Mouse (Mus musculus): ENCODE measurements around the gene Onecut3. TPM values are rescaled to one million over a fixed set of nuclear protein-coding genes. Genes with fewer than 3 reads are reported as not detected.
A peak's percentile ranks its signal among the peaks of the same experiment; 100 is the strongest.

The Onecut3 gene
- not detected for total RNA-seq (2021)
- long read RNA-seq, experiment 1 = 0 reads
- long read RNA-seq, experiment 2 = 0 reads

DNA sequence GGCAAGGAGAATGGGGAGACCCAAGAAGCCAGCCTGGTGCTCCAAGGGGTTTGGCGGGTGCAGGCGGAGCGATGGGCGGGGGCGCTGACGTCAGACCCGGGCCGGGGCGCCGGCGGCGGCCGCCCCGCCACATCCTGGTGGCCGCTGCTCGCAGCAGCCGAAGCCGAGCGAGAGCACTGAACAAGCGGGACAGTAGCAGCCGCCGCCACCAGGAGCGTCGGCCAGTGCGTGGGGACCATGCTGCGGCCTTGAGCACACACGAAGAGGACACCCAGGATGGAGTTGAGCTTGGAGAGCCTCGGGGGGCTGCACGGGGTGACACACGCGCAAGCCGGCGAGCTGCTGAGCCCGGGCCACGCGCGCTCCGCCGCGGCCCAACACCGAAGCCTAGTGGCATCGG is at the start of gene Onecut3:
Onecut3 (plus strand) TSS at position 104 of the 400 bp plus-strand sequence.
- intact Hi-C loops (cut with DNase I) = no loop called here
- no peak for DNase-seq

DNA sequence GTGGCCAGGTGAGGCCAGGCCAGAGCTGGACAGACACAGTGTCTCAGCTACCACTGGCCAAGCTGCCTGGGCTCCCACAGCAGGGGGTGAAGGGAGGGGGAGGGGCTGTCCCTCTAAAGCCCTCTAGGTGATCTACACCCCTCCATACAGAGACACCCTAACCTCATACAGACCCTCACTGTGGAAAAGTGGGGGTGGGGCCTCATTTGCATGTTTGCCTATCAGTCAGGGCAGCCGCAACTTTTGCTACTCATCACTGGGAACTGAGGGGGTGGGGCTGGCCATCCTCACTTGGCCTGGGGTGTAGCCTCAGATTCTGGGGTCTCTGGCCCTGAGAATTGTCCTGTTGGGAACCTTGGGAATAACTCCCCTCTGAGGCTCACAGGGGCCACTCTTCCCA is 49.6 kb upstream of the Onecut3 start:
- intact Hi-C loops (cut with DNase I) = no loop called here
- no peak for DNase-seq

DNA sequence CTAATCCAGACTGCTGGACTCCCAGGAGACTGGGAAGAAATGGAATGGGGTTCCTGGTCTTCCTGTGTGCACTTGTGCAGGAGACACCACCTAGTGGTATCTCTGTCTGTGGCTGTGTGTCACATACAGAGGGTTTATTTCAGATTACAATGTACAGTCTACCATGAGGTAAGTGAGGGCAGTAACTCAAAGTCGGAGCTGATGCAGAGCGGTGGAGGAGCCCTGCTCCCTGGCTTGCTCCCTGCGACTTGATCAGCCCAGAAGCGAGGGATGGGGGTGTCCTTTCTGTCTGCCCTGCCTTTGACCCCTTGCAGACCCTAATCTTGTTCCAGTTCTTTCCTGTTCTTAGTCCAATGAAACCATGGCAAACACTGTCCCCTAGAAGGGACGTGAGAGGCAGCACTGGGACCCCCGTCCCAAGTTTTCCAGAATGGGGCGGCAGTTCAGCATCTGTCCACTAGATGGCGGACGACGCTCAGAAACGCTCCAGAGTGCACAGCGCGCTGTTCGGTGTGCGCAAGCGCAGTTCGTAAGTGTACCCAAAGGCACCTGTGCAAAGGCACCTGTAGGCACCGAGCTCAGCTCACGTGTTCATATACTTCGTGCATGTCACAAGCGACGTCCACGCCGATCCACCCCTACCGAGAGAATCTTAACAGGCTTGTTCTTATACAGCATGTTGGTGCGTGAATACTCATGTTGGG is 48.6 kb upstream of the Onecut3 start:
- intact Hi-C loops (cut with DNase I) = no loop called here
- peak; percentile 59 to 70 for DNase-seq

DNA sequence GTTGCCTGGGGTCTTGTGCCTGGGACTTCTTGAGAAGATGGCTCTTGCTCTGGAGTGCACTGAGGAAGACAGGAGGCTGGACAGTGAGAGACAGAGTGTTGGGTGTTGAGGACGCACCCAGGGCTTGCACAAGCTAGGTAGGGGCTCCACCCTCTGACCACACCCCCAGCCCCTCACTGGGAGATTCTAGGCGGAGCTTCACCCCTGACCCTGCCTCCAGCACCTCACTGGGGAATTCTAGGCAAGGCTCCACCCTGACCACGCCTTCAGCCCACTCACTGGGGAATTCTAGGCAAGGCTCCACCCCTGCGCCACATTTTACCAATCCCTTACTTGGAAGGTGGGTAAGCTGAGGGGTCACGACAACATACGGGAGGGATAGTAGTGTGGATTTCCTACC is 44.0 kb upstream of the Onecut3 start:
- DNase-seq = no peak
- intact Hi-C loops (cut with DNase I) = no loop called here

DNA sequence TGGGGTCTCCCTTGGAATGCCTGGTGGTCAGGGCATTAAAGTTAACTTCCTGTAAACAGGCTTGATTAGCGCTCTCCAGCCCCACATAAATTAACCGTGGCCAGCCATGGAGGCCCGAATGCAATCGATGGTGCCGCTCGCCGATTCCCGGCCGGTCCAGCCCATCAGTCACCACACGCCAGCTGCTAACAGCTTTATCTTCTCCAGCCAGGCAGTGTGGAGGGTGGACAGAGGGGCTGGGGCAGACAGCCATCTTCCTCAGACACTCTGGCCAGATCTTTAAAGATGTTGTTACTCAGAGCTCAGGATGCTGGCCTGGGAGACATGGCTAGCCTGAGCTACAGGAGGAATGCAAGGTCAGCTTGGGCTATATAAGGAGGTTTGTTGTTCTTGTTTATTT is 41.0 kb upstream of the Onecut3 start:
- intact Hi-C loops (cut with DNase I) = no loop called here
- no peak for DNase-seq

DNA sequence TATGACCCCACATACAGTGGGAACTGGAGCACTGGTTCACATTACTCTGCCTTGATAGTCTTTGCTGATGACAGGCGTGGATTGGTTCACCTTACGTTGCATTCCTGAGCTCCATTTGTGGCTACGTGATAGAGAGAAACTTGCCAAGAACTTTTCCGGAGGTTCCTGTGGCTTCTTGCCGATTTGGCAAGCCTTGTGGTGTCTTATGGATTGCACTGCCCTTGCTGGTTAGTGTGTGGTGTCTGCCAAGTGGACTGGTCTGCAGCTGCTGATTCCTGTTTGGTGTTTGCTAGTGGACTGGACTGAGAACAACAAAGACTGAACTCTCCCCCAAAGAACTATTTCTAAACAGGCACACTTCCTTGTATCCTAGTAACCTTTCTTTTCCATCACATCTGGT is 39.9 kb upstream of the Onecut3 start:
- DNase-seq = no peak
- intact Hi-C loops (cut with DNase I) = no loop called here

DNA sequence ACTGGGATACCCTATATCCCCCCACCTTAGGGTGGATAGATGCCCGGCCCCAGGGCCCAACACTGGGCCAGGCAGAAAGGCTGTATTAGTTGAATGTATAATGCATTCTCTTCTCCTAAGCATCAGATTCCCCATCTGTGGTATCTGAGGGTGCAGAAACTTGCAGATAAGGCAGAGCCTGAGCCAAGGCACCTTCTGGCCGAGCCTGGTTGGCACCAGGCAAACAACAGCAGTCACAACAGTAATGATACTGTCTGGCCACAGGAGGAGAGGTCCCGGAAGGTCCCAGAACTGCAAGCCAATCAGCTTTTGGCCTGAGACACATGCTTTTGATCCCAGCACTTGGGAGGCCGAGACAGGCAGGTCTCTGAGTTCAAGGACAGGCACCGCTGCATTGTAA is 38.9 kb upstream of the Onecut3 start:
- intact Hi-C loops (cut with DNase I) = no loop called here
- no peak for DNase-seq

DNA sequence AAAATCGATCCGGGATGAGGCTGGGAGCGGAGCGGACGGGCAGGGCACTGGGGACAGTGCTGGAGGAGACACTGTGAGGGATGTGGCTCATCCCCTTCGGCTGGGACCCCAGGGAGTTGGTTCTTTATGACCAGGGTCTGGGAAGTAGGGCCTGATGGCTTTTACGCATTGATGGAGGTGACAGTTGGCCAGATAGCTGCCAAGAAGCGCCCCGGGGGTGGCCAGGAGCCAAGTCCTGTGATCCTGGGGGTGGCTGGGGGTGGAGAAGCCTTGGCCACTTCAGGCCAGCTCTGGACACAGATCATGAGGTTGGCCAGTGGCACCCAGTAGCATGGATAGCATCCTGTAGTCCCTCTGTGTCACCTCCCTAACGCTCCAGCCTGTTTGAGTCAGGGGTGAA is 35.4 kb upstream of the Onecut3 start:
- intact Hi-C loops (cut with DNase I) = no loop called here
- no peak for DNase-seq

DNA sequence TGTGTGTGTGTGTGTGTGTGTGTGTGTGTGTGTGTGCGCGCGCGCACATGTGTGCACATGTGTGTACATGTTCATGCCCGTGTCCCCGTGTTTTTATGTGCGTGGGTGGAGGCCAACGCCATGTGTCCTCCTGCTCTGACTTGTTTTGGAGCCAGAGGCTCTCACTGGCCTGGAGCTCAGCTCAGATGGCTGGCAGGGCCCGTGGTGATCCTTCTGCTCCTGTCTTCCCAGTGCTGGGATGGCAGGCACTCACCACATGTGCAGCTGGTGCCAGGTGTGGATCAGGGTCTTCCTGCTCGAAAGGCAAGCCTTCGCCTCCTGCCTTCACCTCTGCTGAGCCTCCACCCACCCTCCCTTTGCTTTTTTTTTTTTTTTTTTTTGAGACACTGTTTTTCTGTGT is 35.0 kb upstream of the Onecut3 start:
- intact Hi-C loops (cut with DNase I) = no loop called here
- DNase-seq = no peak

DNA sequence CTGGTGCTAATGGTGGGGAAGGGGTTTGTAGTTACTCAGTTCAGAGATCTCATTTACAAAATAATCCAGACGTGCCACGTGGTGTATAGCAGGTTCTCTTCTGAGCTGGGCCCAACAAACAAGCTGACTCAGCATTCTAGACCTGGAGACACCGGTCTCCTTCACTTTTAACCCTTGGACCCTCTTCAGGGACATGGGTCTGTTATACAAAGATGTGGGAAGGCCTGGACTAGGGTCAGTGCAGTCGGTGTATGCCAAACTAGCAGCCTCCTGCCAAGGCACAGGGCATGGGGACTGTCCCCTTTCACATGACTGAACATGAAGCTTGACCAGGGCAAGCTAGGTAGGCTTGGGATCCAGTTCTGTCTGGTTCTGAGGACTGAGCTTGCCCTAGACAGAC is 34.3 kb upstream of the Onecut3 start:
- intact Hi-C loops (cut with DNase I) = no loop called here
- no peak for DNase-seq

DNA sequence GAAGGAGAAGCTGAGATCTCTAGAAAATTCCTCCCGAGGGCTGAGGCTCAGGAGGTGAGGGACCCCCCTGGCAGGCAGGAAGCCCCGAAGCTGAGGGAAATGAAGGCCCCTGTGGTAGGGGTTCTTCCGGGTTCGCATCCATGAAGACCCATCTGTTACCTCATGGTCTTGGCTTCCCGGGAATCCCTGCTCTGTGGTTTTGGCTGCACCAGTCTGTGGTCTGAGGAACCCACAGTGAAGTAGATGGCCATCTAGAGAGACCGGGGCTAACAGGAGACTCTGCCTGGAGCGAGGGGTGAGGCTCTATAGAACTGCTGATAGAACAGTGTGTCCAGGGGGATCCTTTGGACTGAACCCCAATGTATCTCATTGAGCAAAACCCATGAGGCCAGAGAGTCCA is 33.3 kb upstream of the Onecut3 start:
- DNase-seq = no peak
- intact Hi-C loops (cut with DNase I) = no loop called here

DNA sequence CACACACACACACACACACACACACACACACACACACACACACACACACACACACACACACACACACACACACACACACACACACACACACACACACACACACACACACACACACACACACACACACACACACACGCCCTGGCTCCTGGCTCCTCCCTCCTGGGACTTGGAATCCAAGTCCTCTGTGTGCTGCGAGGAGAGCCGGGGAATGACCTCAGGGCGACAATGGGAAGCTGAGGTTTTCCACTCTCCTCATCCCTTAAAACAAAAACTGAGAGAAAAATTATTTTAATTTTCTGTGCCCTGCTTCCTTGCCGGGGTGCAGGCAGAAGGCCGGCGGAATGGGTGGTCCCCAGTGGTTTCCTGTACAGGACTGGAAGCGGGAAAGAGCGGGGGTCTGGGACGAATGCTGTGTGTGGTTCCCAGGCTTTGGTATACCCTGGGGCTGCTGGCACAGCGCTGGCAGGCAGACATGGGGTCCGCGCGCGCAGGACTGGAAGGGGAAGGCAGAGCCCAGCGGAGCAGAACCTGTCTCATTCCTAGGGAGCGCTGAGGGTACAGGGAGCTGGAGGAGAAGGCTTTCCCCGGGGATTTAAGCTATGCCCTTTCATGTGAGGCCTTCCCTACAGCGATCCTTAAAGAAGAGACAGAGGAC is 30.1 kb upstream of the Onecut3 start:
- no peak for DNase-seq
- intact Hi-C loops (cut with DNase I) = no loop called here

DNA sequence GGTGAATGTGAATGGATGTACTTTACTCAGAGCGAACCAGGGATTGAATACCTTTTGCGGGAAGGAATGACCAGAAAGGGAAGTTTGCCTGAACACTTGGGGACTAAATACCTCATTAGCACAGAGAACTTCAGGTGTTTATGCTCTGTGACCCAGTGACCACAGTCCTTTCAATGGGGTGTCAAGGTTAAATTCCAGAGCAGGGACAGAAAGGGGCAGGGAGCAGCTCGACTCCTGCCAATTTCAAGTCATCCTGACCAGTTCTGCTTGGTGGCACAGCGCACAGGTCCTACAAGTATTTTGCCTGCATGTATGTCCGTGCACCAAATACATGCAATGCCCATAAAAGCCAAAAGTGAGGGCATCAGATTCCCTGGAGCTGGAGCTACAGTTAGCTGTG is 29.6 kb upstream of the Onecut3 start:
- intact Hi-C loops (cut with DNase I) = no loop called here
- DNase-seq = no peak

DNA sequence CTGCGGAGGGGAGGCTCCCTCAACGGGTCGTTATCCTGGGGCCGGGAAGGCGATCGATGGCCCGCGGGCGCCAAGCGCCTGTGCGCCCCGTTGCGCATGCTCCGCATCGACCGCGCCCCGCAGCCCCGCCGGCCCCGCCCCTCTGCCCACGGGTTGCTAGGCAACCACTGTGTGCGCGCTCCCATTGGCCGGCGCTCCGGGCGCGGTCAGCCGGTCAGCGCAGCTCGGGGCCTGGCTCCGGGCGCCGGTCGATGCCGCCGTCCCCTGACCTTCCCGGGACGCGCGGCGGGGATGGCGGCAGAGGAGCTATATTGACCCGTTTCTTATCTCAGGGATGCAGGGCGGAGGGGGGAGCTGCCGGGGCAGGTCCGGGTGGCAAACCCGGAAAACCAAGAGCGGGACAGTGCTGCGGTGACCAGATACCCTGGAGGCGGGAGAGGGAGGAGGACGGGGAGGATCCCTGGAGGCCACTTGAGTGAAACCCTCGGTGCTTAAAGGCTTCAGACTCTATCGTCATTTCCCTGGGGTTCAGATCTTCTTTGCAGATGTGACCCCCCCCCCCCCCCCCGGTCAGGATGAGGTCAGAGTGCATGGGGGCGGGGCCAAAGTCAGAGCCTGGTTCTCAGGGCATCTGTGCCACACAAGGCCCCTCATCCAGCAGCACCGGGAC is 19.2 kb upstream of the Onecut3 start:
- intact Hi-C loops (cut with DNase I) = no loop called here
- peak; percentile 83 to 87 for DNase-seq

DNA sequence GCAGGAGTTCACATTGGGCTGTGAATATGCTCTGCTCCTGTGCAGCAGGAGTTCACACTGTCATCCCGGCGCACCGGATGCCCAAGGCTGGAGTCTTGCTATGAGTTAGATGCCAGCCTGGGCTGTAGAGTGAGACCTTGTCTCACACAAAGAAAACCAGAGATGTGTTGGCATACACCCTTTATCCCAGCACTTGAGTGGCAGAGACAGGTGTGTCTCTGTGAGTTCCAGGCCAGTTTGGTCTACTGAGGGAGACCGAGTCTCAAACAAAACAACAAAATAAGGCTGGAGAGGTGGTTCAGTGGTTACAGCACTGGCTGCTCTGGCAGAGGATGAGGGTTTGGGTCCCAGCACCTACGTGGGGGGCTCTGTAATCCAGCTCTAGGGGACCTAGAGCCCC is 16.1 kb upstream of the Onecut3 start:
- intact Hi-C loops (cut with DNase I) = no loop called here
- no peak for DNase-seq

DNA sequence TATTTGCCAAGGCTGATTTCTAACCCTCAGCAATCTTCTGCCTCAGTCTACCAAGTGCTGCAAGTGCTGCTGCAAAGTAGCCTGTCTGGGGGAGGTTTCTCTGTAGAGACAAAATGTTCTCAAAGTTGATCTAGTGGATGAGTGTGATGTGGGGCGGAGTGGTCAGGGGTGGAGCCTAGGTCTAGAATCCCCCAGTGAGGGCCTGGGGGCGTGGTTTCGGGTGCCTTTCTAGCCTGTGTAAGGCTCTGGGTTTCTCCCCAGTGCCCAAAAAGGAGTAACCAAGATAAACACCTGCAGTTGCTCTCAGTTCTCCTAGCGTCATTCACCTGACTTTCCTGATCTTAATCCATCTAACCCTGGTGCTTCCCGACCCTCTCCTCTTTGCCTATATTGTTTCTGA is 13.6 kb upstream of the Onecut3 start:
- intact Hi-C loops (cut with DNase I) = no loop called here
- DNase-seq = no peak

DNA sequence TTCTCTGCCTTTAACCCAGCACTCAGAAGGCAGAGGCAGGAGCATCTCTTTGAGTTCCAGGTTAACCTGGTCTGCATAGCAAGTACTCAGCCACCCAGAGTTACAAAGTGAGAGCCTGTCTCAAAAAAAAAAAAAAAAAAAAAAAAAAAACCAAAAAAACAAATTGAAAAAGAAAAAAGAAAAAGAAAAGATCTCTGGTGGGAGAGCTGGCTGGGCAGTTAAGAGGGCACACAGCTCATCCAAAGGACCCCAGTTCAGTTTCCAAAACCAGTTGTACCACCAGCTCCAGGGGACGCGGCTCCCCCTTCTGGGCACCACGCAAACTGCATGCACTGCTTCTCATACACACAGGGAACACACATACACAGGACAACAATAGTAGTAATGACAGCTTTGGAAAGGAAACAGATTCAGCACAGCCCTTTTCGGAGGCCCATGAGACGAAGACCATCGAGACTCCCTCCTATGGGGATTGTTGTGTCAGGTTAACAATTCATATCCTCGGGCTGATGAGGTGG is 7.7 kb upstream of the Onecut3 start:
- no peak for DNase-seq
- intact Hi-C loops (cut with DNase I) = no loop called here

DNA sequence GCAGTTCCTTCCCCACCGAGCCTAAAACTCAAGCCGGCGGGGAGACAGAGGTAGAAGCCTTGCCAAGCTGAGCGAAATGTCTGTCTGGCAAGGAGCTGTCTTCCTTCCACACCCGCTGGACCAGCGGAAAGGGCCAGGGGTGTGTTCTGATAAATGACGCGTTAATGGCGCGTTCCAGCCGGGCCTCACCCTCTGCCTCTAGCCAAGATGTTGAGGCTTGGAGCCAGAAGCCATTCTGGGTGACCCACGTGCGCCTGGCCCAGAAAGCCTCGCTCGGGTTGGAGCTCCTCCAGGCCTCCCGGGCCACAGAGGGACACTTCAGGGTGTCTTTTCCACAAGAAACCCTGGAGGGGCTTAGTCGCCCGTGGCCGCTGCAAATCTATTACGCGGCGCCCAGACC is 4.6 kb upstream of the Onecut3 start:
- DNase-seq = peak; percentile 60 to 68
- intact Hi-C loops (cut with DNase I) = no loop called here

DNA sequence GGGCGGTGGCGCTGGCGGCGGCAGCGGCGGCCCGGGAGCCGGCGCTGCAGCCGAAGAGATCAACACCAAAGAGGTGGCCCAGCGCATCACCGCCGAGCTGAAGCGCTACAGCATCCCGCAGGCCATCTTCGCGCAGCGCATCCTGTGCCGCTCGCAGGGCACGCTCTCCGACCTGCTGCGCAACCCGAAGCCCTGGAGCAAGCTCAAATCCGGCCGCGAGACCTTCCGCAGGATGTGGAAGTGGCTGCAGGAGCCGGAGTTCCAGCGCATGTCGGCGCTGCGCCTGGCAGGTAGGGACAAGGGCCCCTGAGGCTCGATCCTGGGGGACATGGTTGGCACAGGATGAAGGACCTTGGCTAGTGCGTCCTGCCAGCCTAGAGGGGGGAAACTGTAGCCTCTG is 1.3 kb downstream of the Onecut3 start:
- intact Hi-C loops (cut with DNase I) = no loop called here
- no peak for DNase-seq

DNA sequence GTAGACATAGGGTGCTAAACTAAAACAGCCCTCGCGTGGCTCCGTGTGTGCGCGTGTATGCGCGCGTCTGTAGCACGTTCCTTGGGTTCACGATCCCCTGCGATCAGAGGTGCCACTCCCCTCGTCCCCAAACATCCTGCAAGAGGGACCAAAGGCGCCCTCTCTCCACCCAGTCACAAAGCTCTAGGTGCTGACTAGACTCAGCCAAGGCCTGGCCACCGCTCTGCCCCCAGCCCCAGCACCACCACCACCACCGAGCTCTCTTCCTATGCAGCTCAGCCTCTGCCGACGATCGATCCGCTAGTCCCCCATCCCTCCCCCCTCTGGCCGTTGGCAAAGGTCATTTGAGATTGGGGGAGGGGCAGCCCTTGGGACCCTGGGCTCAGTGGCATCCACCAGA is 1.8 kb downstream of the Onecut3 start:
- no peak for DNase-seq
- intact Hi-C loops (cut with DNase I) = no loop called here

DNA sequence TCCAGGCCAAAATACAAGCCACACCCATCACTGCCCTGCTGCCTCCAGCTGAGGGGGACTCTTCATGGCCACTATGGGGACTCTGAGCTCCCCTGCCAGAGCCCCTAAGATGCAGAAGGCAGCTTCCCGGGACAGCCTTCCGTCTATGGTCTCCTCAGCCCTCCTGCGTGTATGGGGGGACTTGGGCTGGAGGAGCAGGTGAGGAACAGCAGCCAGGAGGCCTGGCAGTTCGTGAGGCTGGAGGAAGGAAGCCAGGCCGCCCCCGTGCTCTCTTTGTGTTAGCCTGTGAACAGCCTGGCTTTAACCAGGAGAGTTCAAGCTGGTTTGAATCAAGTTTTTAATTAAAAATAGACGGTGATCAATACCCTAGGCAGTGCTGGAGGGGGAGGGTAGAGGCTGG is 7.7 kb downstream of the Onecut3 start:
- DNase-seq = no peak
- intact Hi-C loops (cut with DNase I) = no loop called here

DNA sequence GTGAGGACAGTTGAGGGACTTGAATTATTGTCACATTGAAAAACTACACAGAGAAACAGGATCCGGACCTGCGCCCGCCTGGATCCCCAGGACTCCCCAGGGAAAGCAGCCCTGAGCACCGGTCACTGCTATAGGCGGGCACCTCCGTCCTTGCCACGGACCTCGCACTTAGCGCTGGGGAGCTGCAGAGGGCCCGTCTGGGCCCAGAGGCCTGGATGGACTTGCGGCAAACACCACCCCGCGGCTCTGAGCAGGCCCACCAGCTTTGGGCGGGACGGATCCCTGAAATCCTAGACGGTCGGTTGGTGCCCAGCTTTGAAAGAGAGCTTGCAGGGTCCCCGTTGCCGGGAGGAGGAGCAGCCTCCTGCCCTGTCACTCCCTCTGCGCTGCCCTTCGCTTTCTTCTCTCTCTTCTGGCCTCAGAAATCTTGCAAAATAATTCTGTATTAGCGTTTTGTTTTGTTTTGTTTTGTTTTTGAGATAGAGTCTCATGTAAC is 8.2 kb downstream of the Onecut3 start:
- DNase-seq = no peak
- intact Hi-C loops (cut with DNase I) = no loop called here
